In genomic region chr12:73042406-73042805, GRCm38 (mm10) we compare ENCODE assay signal across 16 mouse cellular contexts. TPM values are rescaled to one million over a fixed set of nuclear protein-coding genes. Genes with fewer than 3 reads are reported as not detected.
DNase-seq lines count a peak whose midpoint lies in the region; ATAC-seq and TF ChIP-seq lines count a peak whose summit lies in the region.
"Had no signal": no experiment of that assay in that cellular context is flagged by ENCODE, and none has a peak within 500 bp of the region (broad histone marks: within the 10 kb centered on the region; RNA-seq: fewer than 3 reads in every experiment).

No protein-coding gene starts in this region.

- H3K36me3 ChIP-seq in hindbrain, embryonic 10.5 days = no peaks in the 10 kb centered on the region
- no peaks in the 10 kb centered on the region for H3K36me3 ChIP-seq in hindbrain, embryonic 16.5 days (ENCODE audit: control insufficient read depth, insufficient read depth, low read length)
- peaks cover 38% of the 10 kb centered on the region for H3K36me3 ChIP-seq in C2C12 (ENCODE audit: control insufficient read depth, insufficient read depth)
- H3K36me3 ChIP-seq: liver, embryonic 13.5 days; midbrain, embryonic 12.5 days had no signal

- no peak for TF ChIP-seq CTCF in C2C12 (IDR thresholded peaks at IDR 0.05; ENCODE audit: control insufficient read depth, insufficient read depth, insufficient read length)
- no peak for TF ChIP-seq CTCF in left cerebral cortex, adult 2 months (IDR thresholded peaks at IDR 0.05)
- no peak for TF ChIP-seq CTCF in layer of hippocampus, adult 2 months (conservative IDR thresholded peaks at IDR 0.05)

- H3K79me2 ChIP-seq in C2C12 (ENCODE audit: control insufficient read depth, insufficient read depth) = peaks cover 98% of the 10 kb centered on the region

- H3K4me2 ChIP-seq in hindbrain, embryonic 16.5 days (ENCODE audit: low read length) = no peak overlapping the region
- H3K4me2 ChIP-seq: liver, embryonic 13.5 days; midbrain, embryonic 12.5 days had no signal

- peak overlapping the region; percentile 61 for H3K4me3 ChIP-seq in hindbrain, embryonic 10.5 days
- H3K4me3 ChIP-seq in hindbrain, embryonic 16.5 days (ENCODE audit: low read length) = no peak overlapping the region
- peak overlapping the region; percentile 83 for H3K4me3 ChIP-seq in C2C12 (ENCODE audit: insufficient read depth, poor library complexity, severe bottlenecking)
- H3K4me3 ChIP-seq in left cerebral cortex, adult 2 months = no peak overlapping the region
- no peak overlapping the region for H3K4me3 ChIP-seq in layer of hippocampus, adult 2 months
- H3K4me3 ChIP-seq: liver, embryonic 13.5 days had no signal

- peak overlapping the region; percentile 19 for H3ac ChIP-seq in C2C12 (ENCODE audit: control insufficient read depth, insufficient read length, low read depth)

- no peak overlapping the region for H3K27ac ChIP-seq in hindbrain, embryonic 10.5 days
- H3K27ac ChIP-seq in hindbrain, embryonic 16.5 days (ENCODE audit: low read depth, low read length) = no peak overlapping the region
- H3K27ac ChIP-seq in left cerebral cortex, adult 2 months = no peak overlapping the region
- no peak overlapping the region for H3K27ac ChIP-seq in layer of hippocampus, adult 2 months
- H3K27ac ChIP-seq: liver, embryonic 13.5 days; midbrain, embryonic 12.5 days had no signal

- H3K4me1 ChIP-seq in hindbrain, embryonic 10.5 days (replicated peaks) = peaks cover 41% of the 10 kb centered on the region
- peaks cover 9% of the 10 kb centered on the region for H3K4me1 ChIP-seq in hindbrain, embryonic 16.5 days (ENCODE audit: control insufficient read depth, insufficient read depth, low read depth, low read length)

- H3K9ac ChIP-seq in hindbrain, embryonic 16.5 days (ENCODE audit: low read depth, low read length) = no peak overlapping the region
- H3K9ac ChIP-seq: liver, embryonic 13.5 days; midbrain, embryonic 12.5 days had no signal

- WGBS in hindbrain, embryonic 10.5 days = 1% methylated on average over 5 of the region's 5 CpGs
- 4% methylated on average over 5 of the region's 5 CpGs for WGBS in hindbrain, embryonic 16.5 days

- intact Hi-C loops in left cerebral cortex, adult 2 months (cut with DNase I) = no loop called here

- peak; percentile 22 to 49 for DNase-seq in cerebellum, postnatal 10 days
- DNase-seq in cerebellum, postnatal 36 days = no peak
- peak; percentile 18 for DNase-seq in hindbrain, embryonic 10.5 days (ENCODE audit: low spot score)
- peak; percentile 20 for DNase-seq in induced T-regulatory cell, adult 2 months (ENCODE audit: low read depth)
- no peak for DNase-seq in left cerebral cortex, adult 2 months (ENCODE audit: extremely low spot score in 1 of 2, low spot score in 2 of 2)
- DNase-seq in layer of hippocampus, adult 2 months (ENCODE audit: low spot score in 2 of 2) = no peak
- DNase-seq: cerebellum, adult 11-12 months; liver, embryonic 13.5 days; right cerebral cortex, adult 18-20 months had no signal

- peaks cover 100% of the 10 kb centered on the region for H3K27me3 ChIP-seq in hindbrain, embryonic 10.5 days (ENCODE audit: insufficient read depth, poor library complexity, severe bottlenecking)
- H3K27me3 ChIP-seq in hindbrain, embryonic 16.5 days (replicated peaks; ENCODE audit: control insufficient read depth, insufficient read depth, low read length) = peaks cover 76% of the 10 kb centered on the region
- no peaks in the 10 kb centered on the region for H3K27me3 ChIP-seq in C2C12 (ENCODE audit: control insufficient read depth, insufficient read depth, insufficient read length)

- ATAC-seq in hindbrain, embryonic 16.5 days = no peak
- ATAC-seq: intestine, postnatal 0 days; lung, postnatal 0 days had no signal

- H3K9me3 ChIP-seq in hindbrain, embryonic 10.5 days = no peaks in the 10 kb centered on the region
- H3K9me3 ChIP-seq in hindbrain, embryonic 16.5 days (ENCODE audit: control insufficient read depth, low read length) = no peaks in the 10 kb centered on the region; the same call in 1 of the 2 replicates
- H3K9me3 ChIP-seq: liver, embryonic 13.5 days; midbrain, embryonic 12.5 days had no signal

- H3K79me3 ChIP-seq in C2C12 (ENCODE audit: low read depth) = peaks cover 73% of the 10 kb centered on the region

TF ChIP-seq in C2C12, 6 proteins besides CTCF, POLR2A, EP300 and RAD21:
- TF ChIP-seq MYOG (IDR thresholded peaks at IDR 0.05; ENCODE audit: control insufficient read depth, extremely low read depth, insufficient read length) = no peak
- no peak for TF ChIP-seq FOSL1 (IDR thresholded peaks at IDR 0.05; ENCODE audit: insufficient read depth, low read length, poor library complexity, severe bottlenecking)
- TF ChIP-seq MAX (IDR thresholded peaks at IDR 0.05) = no peak
- no peak for TF ChIP-seq MYOD1 (IDR thresholded peaks at IDR 0.05; ENCODE audit: control insufficient read depth, insufficient read length, low read depth)
- TF ChIP-seq CEBPB (IDR thresholded peaks at IDR 0.05; ENCODE audit: low read depth) = no peak
- no peak for TF ChIP-seq USF1 (IDR thresholded peaks at IDR 0.05; ENCODE audit: low read depth)

RNA-seq across cellular contexts. Expression of gene Six1, which starts 11.3 kb away (rescaled TPM):
- polyA plus RNA-seq in hindbrain, embryonic 10.5 days (2016; fragmentation: Nextera tagmentation; extraction: Ambion mirVana) = 21.1 and 33.5 TPM in 2 replicates
- polyA plus RNA-seq in hindbrain, embryonic 16.5 days (2015; fragmentation: Nextera tagmentation; extraction: Ambion mirVana) = 0.58 and 1.5 TPM in 2 replicates
- polyA plus RNA-seq in C2C12 (2012; fragmentation: generic; extraction: Trizol) = 72.4 TPM
- total RNA-seq in left cerebral cortex, adult 2 months (2021) = under 1 TPM in 1 of 2 experiments, not detected in 1; 0.14 TPM
- total RNA-seq in layer of hippocampus, adult 2 months (2021) = under 1 TPM; 0.18 to 0.20 TPM
- polyA plus RNA-seq: intestine, postnatal 0 days; large intestine, adult 2 months; spleen, adult 2 months had no signal

Comparison
In these comparisons a context has a peak if more than half of its experiments do, and no peak if none do; other contexts are left out.
1. DNase-seq: peak in cerebellum, postnatal 10 days (2 of 2), hindbrain, embryonic 10.5 days (single experiment) and induced T-regulatory cell, adult 2 months (single experiment); none in cerebellum, postnatal 36 days (0 of 2), left cerebral cortex, adult 2 months (0 of 2) and layer of hippocampus, adult 2 months (0 of 2).
2. H3K4me3 ChIP-seq: peak in hindbrain, embryonic 10.5 days (single experiment) and C2C12 (single experiment); none in hindbrain, embryonic 16.5 days (single experiment), left cerebral cortex, adult 2 months (single experiment) and layer of hippocampus, adult 2 months (single experiment).